Mouse (Mus musculus) hindbrain, embryonic 14.5 days (tissue): Measurements from ENCODE around the gene Zfp526. TPM values are rescaled to one million over a fixed set of nuclear protein-coding genes. Genes with fewer than 3 reads are reported as not detected.

Experiments used
- ATAC-seq: fragments of 200-750 bp; cut with Nextera tagmentation; 2 replicates; pipeline ENCODE4 v1.8.0; 2017; ENCODE audit warnings: moderate number of reproducible peaks, mild to moderate bottlenecking, moderate TSS enrichment, moderate library complexity; ENCODE audit not compliant: low FRiP score
- DNase-seq: peaks from one replicate; pipeline ENCODE4 v3.0.0-alpha.2; 2015; ENCODE audit warnings: low spot score
- H3K27ac ChIP-seq: fragments of 300-500 bp; sonication (generic); 2 replicates; pipeline ENCODE4 v1.5.1; 2014; ENCODE audit warnings: mild to moderate bottlenecking, moderate library complexity
- H3K27me3 ChIP-seq: fragments of 300-500 bp; sonication (generic); 2 replicates; pipeline ENCODE4 v1.6.1; 2014; ENCODE audit warnings: mild to moderate bottlenecking, low read length, mixed read lengths; ENCODE audit not compliant: control insufficient read depth, insufficient read depth
- H3K36me3 ChIP-seq: fragments of 300-500 bp; sonication (generic); replicated peaks from 2 replicates; pipeline ENCODE4 v1.6.1; 2014; ENCODE audit not compliant: control insufficient read depth, insufficient read depth
- H3K4me1 ChIP-seq: fragments of 300-500 bp; sonication (generic); replicated peaks from 2 replicates; pipeline ENCODE4 v1.6.1; 2014; ENCODE audit warnings: antibody characterized with exemption, low read length, mixed read lengths; ENCODE audit not compliant: control insufficient read depth, insufficient read depth
- H3K4me2 ChIP-seq: fragments of 300-500 bp; sonication (generic); replicated peaks from 2 replicates; pipeline ENCODE4 v1.6.1; 2014; ENCODE audit warnings: mild to moderate bottlenecking, moderate library complexity
- H3K4me3 ChIP-seq: fragments of 300-500 bp; sonication (generic); replicated peaks from 2 replicates; pipeline ENCODE4 v1.5.1; 2014; ENCODE audit warnings: mild to moderate bottlenecking, low read length
- H3K9ac ChIP-seq: fragments of 300-500 bp; sonication (generic); 2 replicates; pipeline ENCODE4 v1.6.1; 2014
- H3K9me3 ChIP-seq: fragments of 300-500 bp; sonication (generic); 2 replicates; pipeline ENCODE4 v1.6.1; 2016; ENCODE audit warnings: low read length; ENCODE audit not compliant: control insufficient read depth
- WGBS: fragments of 180-500 bp; shearing (Covaris S2); extraction: QIAGEN DNeasy Blood & Tissue Kit; methylation state at CpG from one replicate; pipeline ENCODE4 v1.1.7; 2014; 5-methylcytosine and 5-hydroxymethylcytosine counted together
- polyA plus RNA-seq: library from polyadenylated mRNA; unstranded; fragments of >200 nt; fragmentation: Nextera tagmentation; extraction: Ambion mirVana; gene quantifications from 2 replicates; pipeline ENCODE4 v1.2.1, GENCODE M21; 2014

Zfp526 gene
- 2.4 and 2.5 TPM in 2 replicates for polyA plus RNA-seq

DNA sequence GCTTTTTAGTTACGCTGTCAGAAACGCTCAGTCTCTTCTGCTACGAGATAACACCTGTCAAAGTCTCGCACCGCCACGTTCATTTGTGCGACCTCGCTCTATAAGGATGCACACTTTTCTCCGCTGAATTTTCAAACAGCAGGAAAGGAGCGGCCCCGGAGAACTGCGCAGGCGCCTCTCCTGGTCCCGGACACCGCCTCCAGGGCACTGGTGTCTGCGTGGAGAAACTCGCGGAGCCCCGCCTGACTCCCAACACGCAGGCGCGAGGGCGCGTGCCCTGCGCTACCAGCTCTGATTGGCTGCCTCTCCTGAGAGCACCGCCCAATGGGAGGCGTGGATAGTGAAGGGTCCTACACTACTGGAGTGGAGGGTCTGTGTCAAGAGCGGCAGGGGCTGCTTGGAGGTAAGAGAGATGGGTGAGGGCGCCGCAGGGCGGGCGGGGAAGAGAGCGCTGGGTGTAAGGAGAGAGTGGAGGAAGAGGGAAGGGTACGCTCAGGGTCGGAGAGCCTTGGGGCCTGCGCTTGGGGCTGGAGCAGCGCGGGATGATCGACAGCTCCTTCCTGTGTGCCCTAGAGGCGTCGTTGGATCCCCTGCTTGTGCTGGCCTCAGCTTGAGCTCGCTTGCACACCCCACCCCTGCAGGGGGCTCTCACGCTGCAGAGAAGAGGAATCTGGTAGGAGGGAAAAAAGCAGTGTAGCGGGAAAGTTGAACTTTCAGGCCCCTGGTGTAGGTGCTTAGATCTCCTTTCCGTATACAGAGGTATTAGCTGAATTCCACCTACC is at the start of gene Zfp526:
Gene Zfp526, plus strand, starts transcription at position 324 of the 782 bp plus-strand sequence.
- WGBS, result under 1% methylated on average over 42 of the region's 45 CpGs
- Histone ChIP-seq H3K27me3 (no peaks in the 10 kb centered on the region), H3K4me1 (peaks cover 30% of the 10 kb centered on the region), H3K9ac (peak within 1 kb of the TSS; percentile 77), H3K4me3 (peak within 1 kb of the TSS; percentile 81), H3K36me3 (peaks cover 37% of the 10 kb centered on the region), H3K27ac (peak within 1 kb of the TSS; percentile 80), H3K4me2 (peak within 1 kb of the TSS; percentile 94), H3K9me3 (no peaks in the 10 kb centered on the region)
- ATAC-seq (peak; percentile 96), DNase-seq (peak; percentile 98)

- peak overlapping the region; percentile 76 for H3K4me2 ChIP-seq
- H3K36me3 ChIP-seq, result no peaks in the 10 kb centered on the region
- WGBS, result 12% methylated on average over 5 of the region's 5 CpGs
- no peak for DNase-seq
- no peak overlapping the region for H3K9ac ChIP-seq
- peaks cover 51% of the 10 kb centered on the region for H3K4me1 ChIP-seq
- no peaks in the 10 kb centered on the region for H3K9me3 ChIP-seq
- H3K27me3 ChIP-seq, result no peaks in the 10 kb centered on the region
- H3K4me3 ChIP-seq, result no peak overlapping the region
- ATAC-seq, result no peak
- peak overlapping the region; percentile 61 for H3K27ac ChIP-seq
Observed at GRCm38 (mm10) chr7:25172669-25173068, 48.6 kb upstream of the Zfp526 start.

GRCm38 (mm10) chr7:25174343-25174742 is 46.9 kb upstream of the Zfp526 start:
- H3K27ac ChIP-seq, result peak overlapping the region; percentile 61
- 0 out of 2 replicates have a peak, but pooled peaks have one; percentile 9 for ATAC-seq

GRCm38 (mm10) chr7:25178317-25178716 is 42.9 kb upstream of the Zfp526 start:
- DNase-seq, result no peak
- peaks cover 64% of the 10 kb centered on the region for H3K4me1 ChIP-seq
- H3K36me3 ChIP-seq, result no peaks in the 10 kb centered on the region
- H3K27me3 ChIP-seq, result peaks cover 14% of the 10 kb centered on the region; the same call in 1 of the 2 replicates
- peak overlapping the region; percentile 80 for H3K9ac ChIP-seq
- under 1% methylated on average over 17 of the region's 17 CpGs for WGBS
- no peak for ATAC-seq
- H3K27ac ChIP-seq, result peak overlapping the region; percentile 94
- H3K4me2 ChIP-seq, result peak overlapping the region; percentile 76
- H3K4me3 ChIP-seq, result peak overlapping the region; percentile 49
- H3K9me3 ChIP-seq, result no peaks in the 10 kb centered on the region

More at GRCm38 (mm10) chr7:25174343-25174742, 46.9 kb upstream of the Zfp526 start:
- peak overlapping the region; percentile 12; the same call in 1 of the 2 replicates for H3K9ac ChIP-seq
- H3K27me3 ChIP-seq, result no peaks in the 10 kb centered on the region
- peaks cover 53% of the 10 kb centered on the region for H3K4me1 ChIP-seq
- H3K36me3 ChIP-seq, result no peaks in the 10 kb centered on the region
- no peak overlapping the region for H3K4me3 ChIP-seq
- DNase-seq, result no peak
- 30% methylated on average over 10 of the region's 11 CpGs for WGBS
- H3K4me2 ChIP-seq, result peak overlapping the region; percentile 76
- H3K9me3 ChIP-seq, result no peaks in the 10 kb centered on the region

GRCm38 (mm10) chr7:25178787-25179605 is 42.2 kb upstream of the Zfp526 start:
- WGBS, result under 1% methylated on average over 51 of the region's 56 CpGs
- Histone ChIP-seq H3K27ac (peak overlapping the region; percentile 94), H3K27me3 (peaks cover 14% of the 10 kb centered on the region; the same call in 1 of the 2 replicates), H3K4me2 (peak overlapping the region; percentile 76), H3K4me1 (peaks cover 57% of the 10 kb centered on the region), H3K9ac (peak overlapping the region; percentile 80), H3K36me3 (no peaks in the 10 kb centered on the region), H3K9me3 (no peaks in the 10 kb centered on the region), H3K4me3 (peak overlapping the region; percentile 49)
- peak; percentile 66 for ATAC-seq
- DNase-seq, result no peak

GRCm38 (mm10) chr7:25179606-25180161 is 41.5 kb upstream of the Zfp526 start, which contains the start of gene Pou2f2:
Pou2f2 (minus strand) TSS chr7:25179726.
- H3K27me3 ChIP-seq, result peaks cover 14% of the 10 kb centered on the region; the same call in 1 of the 2 replicates
- H3K9ac ChIP-seq, result peak within 1 kb of the TSS; percentile 80
- WGBS, result under 1% methylated on average over 29 of the region's 56 CpGs
- peak within 1 kb of the TSS; percentile 49 for H3K4me3 ChIP-seq
- no peaks in the 10 kb centered on the region for H3K36me3 ChIP-seq
- DNase-seq, result peak; percentile 87
- peaks cover 50% of the 10 kb centered on the region for H3K4me1 ChIP-seq
- ATAC-seq, result peak; percentile 92
- no peaks in the 10 kb centered on the region for H3K9me3 ChIP-seq
- H3K27ac ChIP-seq, result peak within 1 kb of the TSS; percentile 94
- peak within 1 kb of the TSS; percentile 76 for H3K4me2 ChIP-seq

DNA sequence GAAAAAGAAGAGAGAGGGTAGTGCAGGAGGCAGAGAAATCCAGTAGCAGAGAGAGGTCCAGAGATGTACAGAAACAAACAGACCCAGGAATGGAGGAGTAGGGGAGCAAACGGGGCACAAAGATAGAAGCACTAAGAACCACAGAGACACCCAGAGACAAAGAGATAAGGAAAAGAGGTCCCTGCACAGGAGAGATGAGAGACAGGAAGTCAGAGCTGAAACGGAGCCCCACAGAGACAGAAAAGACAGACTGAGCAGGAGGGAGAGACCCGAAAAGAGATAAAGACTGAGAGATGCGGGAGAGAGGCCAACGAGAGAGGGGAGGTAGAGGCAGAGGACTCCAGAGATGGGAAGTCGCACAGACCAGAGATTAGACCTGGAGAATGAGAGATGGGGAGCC is 40.7 kb upstream of the Zfp526 start:
- Histone ChIP-seq H3K4me3 (peak overlapping the region; percentile 49), H3K9me3 (no peaks in the 10 kb centered on the region), H3K4me2 (peak overlapping the region; percentile 76), H3K27me3 (peaks cover 14% of the 10 kb centered on the region; the same call in 1 of the 2 replicates), H3K36me3 (no peaks in the 10 kb centered on the region), H3K27ac (peak overlapping the region; percentile 94), H3K4me1 (peaks cover 43% of the 10 kb centered on the region), H3K9ac (peak overlapping the region; percentile 80)
- no peak for ATAC-seq
- DNase-seq, result no peak
- 2% methylated on average over 6 of the region's 6 CpGs for WGBS

GRCm38 (mm10) chr7:25181331-25181790 is 39.9 kb upstream of the Zfp526 start:
- Histone ChIP-seq H3K27ac (0 out of 2 replicates have a peak overlapping the region, but pooled peaks have one; percentile 26), H3K9ac (peak overlapping the region; percentile 32; the same call in 1 of the 2 replicates), H3K9me3 (no peaks in the 10 kb centered on the region), H3K36me3 (no peaks in the 10 kb centered on the region), H3K4me3 (peak overlapping the region; percentile 21), H3K4me1 (peaks cover 34% of the 10 kb centered on the region), H3K4me2 (peak overlapping the region; percentile 76), H3K27me3 (peaks cover 14% of the 10 kb centered on the region; the same call in 1 of the 2 replicates)
- DNase-seq (no peak), ATAC-seq (no peak)
- WGBS, result under 1% methylated on average over 15 of the region's 15 CpGs
